21 mouse cellular contexts compared by ENCODE assay signal in the genomic region with DNA sequence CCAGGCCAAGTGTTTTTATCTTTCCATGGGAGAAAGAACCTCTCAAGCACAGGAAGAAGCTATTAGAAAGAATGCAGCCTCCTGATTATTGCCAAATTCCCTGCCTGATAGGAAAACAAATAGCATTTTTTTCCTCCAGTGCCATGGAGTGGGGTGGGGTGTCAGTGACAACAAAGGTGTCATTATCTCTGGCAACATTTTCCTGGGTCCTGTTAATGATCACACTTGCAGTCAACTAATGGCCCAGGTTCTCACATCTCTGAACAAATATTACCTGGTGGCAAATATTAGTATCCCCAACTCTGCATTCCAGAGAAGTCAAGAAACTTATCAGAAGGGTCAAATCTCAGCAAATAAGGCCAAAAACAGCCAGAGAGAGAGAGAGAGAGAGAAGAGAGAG.
"Had no signal": no experiment of that assay in that cellular context is flagged by ENCODE, and none has a peak within 500 bp of the region (broad histone marks: within the 10 kb centered on the region; RNA-seq: fewer than 3 reads in every experiment).

No protein-coding gene starts in this region.

- H3K27me3 ChIP-seq: limb, embryonic 15.5 days; liver, embryonic 13.5 days; neural tube, embryonic 13.5 days; neural tube, embryonic 15.5 days; stomach, embryonic 15.5 days had no signal

- H3K4me1 ChIP-seq: liver, embryonic 13.5 days; stomach, embryonic 15.5 days had no signal

- DNase-seq: liver, embryonic 13.5 days; lung, adult 2 months; lung, postnatal 10 days; lung, postnatal 4 days; midbrain, embryonic 14.5 days; retina, postnatal 1 day; right cerebral cortex, adult 18-20 months; right cerebral cortex, postnatal 25 days; right cerebral cortex, postnatal 4 days; spleen, adult 18-20 months; thymus, adult 2 months; thymus, postnatal 25 days; thymus, postnatal 4 days had no signal

- H3K4me3 ChIP-seq: limb, embryonic 15.5 days; liver, embryonic 13.5 days; myocyte; neural tube, embryonic 13.5 days; neural tube, embryonic 15.5 days; stomach, embryonic 15.5 days had no signal

- H3K27ac ChIP-seq: limb, embryonic 15.5 days; liver, embryonic 13.5 days; neural tube, embryonic 13.5 days; neural tube, embryonic 15.5 days; stomach, embryonic 15.5 days; stomach, postnatal 0 days had no signal

- H3K4me2 ChIP-seq: limb, embryonic 15.5 days; liver, embryonic 13.5 days; midbrain, embryonic 11.5 days; neural tube, embryonic 13.5 days; neural tube, embryonic 15.5 days; stomach, embryonic 15.5 days had no signal

- H3K9me3 ChIP-seq: limb, embryonic 15.5 days; liver, embryonic 13.5 days; neural tube, embryonic 13.5 days; neural tube, embryonic 15.5 days; stomach, embryonic 15.5 days had no signal

- H3K36me3 ChIP-seq: limb, embryonic 15.5 days; liver, embryonic 13.5 days; neural tube, embryonic 13.5 days; neural tube, embryonic 15.5 days; stomach, embryonic 15.5 days had no signal

- ATAC-seq: midbrain, embryonic 16.5 days had no signal

- H3K9ac ChIP-seq: limb, embryonic 15.5 days; liver, embryonic 13.5 days; neural tube, embryonic 13.5 days; neural tube, embryonic 15.5 days; stomach, embryonic 15.5 days had no signal
